Mouse (Mus musculus) urinary bladder, postnatal 25 days (tissue): ENCODE measurements around the gene Cyba.

Experiments used
- DNase-seq: peaks from one replicate; pipeline ENCODE4 v3.0.0; 2022; ENCODE audit warnings: low spot score

Cyba gene

DNA sequence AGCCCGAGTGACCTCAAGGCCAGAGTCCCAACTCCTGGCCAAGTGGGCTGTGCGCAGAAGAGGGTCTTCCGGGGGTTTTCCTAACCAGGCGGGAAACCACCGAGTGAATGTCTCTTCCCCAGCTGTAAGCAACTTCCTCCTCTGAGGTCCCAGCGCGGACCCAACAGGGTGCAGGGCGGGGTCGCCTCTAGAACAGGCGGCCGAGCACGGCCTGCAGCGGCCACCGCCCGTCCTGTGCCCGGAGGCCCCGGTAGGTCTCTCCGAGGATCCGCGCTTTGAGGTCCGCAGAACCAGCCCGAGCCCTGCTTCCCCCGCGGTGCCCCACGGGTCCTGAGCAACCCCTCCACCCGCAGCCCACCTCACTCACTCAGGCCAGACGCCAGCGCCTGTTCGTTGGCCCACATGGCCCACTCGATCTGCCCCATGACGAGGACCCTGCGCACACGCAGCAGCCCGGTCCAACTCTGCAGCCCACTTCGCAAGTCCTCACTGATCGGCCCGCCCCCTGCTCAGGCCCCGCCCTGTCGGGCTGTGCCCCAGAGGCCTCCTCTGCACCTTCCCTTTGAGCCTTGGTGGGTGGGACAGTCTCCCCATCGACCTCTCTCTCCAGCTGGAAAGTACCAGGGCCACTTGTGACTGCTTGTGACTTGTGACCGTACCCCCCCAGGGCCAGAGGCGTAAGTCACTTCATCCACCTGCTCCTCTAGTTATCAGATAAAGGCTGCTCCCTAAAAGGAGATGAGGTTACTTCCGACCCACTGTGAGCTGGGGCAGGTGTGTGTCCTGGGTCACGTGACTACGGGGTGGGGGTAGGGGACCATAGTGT, at the start of gene Cyba:
Gene Cyba, minus strand, starts transcription at position 488 of the 826 bp plus-strand sequence.
- peak; percentile 64 for DNase-seq

DNA sequence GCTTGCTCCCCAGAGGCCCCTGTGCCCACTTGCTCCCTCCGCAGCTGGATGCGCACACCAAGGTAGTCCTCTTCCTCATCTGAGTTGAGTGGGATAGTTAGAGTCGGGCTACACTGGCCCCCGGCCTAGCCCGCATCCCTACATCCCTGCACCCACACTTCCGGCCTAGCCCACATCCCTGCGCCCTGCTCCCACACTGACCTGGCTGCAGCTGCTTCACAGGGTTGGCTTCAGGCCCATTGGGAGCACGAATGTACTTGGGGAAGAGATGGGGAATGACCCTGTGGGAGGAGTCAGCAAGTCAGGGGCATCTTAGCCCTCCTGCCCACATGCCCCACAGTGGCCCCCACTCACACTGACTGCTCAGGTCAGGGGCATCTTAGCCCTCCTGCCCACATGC, 49.7 kb upstream of the Cyba start:
- no peak for DNase-seq

DNA sequence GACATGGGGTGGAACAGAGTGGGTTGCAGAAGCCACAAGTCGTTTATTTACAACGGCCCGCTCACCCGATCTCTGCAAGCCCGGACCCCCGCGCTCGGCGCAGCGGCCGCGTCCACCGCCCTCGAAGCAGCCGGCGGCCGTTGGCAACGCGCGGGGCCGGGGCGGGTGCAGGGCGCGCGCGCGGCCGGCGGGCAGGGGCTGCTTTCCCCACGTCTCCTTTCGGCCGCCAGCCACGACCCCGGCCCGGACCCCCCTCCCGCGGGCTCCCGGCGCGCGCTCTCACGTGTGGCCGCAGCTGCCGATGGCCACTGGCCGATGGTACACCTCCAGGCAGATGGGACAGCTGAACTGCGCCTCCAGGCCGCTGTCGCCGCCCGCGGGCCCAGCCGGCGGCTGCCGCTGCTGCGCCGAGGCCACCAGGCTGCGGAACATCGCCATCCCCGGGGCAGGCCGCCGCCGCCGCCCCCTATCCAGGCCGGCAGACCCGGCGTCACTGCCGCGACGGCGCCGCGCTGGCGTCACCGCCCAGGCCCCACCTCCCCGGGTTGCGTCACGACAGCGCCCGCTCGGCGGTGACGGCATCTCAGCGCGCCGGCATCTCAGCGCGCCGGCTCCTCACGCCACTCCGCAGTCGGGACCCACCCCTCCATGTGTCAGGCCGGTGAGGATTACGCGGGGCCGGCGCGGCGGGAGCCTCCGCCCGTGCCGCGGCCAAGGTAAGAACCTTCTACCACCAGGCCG, 43.0 kb upstream of the Cyba start, which contains the start of the genes Rnf166 and Ctu2:
Gene Rnf166, minus strand, starts transcription at position 485 of the 741 bp plus-strand sequence.
Gene Ctu2, plus strand, starts transcription at position 564 of the 741 bp plus-strand sequence.
- peak; percentile 95 for DNase-seq

DNA sequence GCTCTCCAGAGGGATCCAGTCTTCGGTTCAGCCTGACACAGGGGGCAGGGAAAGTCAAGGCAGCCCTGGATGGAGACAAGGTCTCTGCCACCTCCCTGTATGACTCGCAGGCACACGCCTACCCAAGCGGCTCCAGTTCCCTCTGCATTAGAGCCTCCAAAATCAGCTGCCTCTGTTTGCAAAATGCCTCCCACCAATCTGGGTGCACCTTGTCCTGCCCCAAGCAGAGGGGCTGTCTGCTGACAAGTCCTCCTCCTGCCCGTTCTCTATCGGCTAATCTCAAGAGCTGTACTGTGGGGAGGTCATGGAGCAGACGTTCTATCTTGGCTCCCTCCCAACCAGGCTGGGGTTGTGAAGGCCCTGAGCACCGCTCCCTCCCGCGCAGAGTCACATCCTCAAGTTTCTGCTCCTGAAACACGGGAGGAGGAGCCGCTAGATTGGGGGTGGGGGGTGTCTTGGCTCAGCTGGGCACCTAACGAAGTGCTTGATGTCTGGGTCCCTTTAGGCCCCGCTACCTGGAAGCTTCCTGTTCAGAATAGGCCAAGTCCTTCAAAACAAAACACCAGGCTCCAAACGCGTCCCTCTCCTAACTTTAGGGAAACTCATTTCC, 42.3 kb upstream of the Cyba start:
- DNase-seq: peak; percentile 29

DNA sequence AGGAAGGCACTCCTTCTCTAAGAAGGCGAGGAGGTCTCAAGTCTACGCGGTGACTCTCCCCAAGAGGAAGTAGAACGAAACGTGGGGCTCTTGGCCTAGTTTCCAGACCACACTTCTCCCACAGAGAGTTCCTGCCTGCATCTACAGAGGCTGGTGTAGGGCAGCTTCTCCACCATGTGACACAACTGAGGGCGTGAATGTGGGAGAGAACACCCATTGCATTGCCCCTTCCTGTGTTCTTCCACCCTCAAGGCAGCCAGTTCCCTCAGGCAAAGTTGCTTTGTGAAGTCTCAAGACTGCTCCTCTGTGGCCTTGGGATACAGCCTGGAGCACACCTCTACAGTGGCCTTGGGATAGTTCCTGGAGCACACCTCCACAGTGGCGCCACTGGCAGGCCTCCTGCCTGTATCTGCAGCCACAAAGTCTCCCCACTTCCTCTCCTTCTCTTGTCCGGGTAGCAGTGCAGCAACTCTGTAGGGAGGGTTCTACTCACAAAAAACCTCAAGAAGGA, 41.2 kb upstream of the Cyba start:
- no peak for DNase-seq

DNA sequence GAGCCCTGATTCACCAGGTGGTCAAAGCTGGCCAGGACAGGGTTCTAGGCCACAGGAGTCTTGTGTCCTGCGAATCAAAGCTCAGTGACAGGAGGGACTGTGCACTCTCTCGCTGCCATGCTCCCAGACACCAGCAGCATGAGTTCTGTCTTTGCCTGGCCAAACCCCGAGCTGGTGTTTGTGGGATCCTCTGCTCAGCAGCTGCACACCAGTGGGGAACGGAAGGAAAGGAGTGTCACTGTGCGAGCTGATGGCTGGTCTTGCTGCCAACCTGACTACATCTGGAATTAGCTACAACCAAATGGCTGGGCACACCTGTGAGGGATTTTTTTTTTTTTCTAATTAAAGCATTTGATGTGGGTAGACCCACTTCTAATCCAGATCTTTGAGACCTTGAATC, 38.0 kb upstream of the Cyba start:
- no peak for DNase-seq

DNA sequence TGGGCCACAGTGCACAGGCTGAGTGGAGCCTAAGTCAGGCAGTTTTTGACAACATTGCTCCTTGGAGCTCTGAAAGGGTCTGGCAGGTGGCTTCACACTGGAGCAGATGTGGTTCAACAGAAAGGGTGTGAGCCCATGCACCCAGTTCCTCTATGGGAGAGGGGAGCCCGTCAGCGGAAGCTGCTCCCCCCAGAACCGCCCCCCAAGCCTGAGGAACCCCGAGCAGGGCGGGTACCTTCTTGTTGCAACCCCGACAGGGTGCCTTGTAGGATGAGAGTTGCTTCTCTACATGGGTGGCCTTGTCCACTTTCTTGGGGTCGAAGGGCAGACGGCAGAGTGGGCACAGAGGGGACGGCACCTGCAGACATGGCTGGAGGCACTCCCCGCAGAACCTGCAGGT, 37.2 kb upstream of the Cyba start:
- DNase-seq: no peak

DNA sequence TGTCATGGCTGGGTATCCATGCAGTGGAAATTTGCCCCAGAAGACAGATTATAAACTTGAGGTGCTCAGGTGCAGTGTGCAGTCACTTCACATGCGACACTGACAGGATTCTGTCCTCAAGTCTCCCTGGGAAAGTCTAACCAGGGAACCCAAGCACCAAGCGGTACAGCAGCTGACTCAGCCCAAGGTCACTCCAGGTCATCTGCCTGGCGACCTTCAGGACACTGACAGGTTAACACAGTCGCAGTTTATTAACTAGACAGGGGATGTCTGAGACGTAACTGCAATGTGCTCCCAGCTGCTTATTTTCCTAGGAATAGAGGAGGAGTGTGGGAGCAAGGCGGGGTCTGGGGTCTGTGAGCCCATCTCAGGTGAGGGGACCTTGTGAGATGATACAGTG, 36.7 kb upstream of the Cyba start:
- no peak for DNase-seq

DNA sequence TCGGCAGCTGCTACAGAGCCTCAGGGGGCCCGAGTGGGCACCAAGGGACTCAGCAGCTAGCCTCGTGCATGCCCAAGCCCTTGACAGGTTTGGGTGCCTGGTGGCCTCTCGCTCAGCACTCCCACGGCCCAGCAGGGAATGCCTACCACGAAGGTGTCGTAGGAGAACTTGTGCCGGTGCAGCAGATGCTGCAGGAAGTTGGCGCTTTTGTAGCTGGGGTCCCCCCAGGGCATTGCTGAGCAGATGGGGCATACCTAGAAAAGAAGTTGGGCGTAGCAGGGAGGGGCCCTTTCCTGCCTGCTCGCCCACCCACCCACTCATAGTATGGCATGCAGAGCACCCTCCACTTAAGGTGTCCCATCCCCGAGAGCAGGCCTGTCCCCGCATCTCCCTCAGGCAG, 35.1 kb upstream of the Cyba start:
- no peak for DNase-seq

DNA sequence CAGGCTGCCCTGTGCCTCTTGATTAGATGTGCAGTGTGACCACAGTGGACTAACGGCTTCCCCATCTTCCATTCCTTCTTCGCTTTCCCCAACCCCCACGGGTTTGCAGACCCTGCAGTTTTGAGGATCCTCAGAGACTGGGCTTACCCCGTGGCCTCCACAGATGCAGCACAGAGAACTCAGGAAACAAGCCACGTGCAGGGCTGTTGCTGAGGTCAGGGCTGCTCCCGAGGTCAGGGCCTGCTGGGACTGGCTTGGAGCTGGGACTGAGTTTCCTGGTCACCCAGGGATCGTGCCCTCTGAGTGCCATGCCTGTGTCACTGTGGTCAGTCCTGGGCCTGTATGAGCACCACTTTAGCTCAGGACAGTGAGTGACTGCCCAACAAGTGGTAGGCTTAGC, 32.3 kb upstream of the Cyba start:
- DNase-seq: no peak

DNA sequence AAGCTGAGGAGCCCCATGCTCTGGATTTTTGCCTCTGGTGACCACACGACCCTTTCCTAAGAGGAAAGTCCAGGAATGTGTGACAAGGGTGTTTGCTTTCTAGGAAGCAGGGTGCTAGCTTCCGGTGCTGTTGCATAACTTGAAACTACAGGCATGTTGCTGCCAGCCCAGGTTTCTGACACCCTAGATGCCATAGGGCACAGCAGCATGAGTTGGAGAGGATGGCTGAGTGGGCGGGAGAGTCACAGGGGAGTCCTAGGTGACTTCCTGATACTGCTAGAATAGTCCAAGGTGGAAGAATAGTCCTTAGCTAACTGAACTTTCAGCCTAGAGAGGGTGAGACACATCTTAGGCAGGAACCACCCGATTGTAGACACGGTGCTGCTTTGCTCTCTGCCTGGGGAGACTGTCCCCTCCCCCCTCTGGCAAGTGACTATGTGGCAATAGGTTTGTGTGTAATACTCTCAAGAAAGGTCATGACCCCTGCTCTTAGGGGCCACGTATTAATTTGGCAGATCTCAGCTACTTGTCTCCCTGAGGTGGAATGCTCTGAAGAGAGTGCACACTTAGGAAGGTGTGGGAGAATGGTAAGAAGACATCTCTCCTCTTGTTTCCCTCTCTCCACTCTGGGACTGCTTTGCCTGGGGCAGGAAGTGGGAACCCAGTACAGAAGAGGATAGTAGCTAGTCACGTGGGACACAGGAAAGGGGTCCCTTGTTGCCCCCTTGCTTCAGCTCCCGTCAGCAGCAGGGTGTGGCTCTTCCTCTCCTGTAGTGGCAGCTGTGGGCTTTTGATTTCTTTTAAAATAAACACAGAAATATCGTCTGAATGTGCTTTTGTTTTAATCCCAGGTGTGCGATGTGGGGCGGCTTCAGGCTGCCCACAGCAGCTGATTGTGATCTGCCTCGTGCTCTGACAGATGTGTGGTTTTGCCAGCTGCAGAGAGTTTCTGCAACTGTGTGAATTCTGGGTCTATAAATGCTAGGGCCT, 31.2 kb upstream of the Cyba start:
- peak; percentile 22 for DNase-seq

DNA sequence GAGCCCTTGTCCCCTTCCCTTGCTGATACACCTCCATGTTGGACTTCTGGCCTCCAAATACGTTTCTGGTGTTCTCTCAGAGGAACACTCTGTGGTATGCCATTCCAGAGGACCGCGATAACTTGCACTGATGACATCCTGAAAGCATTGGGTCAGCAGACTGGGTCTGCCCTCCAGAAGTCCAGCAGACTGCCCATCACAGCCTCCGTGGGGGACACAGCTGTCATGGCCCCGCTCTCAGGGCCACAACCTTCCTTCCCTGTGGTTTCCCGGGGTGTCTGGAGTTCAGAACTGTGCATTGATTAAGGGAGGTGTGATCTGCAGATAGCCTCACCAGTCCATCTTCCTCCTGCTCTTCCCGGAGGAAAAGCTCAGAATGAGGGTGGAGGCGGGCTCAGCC, 29.8 kb upstream of the Cyba start:
- no peak for DNase-seq

DNA sequence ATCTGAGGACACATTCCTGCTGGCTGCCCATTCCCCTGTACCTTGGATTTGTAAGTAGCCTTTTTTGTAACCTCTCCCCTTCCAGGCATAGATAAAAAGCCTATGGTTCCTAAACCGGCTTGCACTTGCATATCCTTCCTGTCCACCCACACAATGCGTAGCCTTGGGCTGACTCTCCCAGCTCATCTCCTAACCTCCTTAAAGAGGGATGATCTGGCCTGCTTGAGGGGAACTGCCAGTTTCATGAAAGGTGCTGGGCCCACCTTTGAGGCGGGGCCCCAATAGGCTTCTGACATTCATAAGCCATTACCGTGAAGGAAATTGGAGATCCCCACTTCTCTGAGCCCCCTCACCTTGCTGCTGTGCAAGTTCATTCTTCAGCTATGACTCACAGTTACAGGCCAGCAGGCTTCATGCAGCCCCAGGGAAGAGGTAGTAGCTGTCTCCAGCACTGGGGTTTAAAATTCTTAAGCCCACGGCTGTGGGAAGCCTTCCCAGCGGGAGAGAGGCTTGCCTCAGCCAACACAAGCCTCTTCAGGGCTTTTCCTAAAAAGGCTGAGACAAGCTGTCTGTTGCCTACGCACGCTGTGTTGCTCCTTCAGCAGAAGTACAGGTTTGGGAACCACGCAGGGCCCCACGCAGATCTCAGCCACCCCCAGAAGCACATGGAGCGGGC, 28.9 kb upstream of the Cyba start:
- no peak for DNase-seq

DNA sequence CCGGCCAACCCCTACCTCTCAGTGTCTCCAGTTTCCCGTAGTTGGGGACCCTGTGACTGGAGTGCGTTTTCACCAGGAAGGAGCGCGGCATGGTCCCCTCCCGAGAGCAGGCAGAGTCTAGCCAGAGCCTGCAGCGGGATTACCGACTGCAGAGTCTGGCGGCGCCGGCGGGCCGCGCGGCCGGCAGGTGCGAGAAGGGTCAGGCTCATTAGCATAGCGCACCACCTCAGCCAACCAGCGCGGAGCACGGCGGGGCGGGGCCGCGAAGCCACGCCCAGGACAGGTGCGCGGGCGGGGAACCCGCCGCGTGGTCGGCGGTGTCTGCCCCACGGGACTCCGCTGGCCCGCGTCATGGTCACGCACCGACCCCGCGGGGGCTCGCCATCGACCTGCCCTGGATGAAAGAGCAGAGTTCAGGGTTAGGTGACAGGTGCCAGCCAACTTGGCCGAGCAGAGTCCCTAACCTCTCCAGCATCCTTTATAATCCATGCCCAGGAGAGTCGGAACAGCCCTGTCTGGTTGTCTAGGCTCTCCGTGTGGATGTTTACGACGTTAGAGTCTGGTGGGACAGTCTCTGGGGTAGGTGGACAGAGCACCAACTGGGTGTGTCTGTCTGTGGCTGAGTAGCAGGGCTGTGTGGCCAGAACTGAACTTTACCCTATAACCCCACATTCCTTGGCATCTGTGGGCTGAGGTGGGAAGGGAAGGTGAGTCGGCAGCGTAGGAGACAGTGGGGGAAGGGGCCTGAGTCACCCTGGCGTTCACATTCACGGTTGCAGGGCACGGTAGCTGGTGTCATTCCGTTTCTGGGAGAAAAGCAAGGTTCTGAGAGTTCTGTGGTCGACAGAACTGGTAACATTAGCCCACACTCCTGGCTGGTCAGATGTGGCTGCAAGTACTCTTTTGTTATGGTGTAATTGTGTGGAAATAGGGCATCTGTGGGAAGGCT, 28.1 kb upstream of the Cyba start, which contains the start of gene Snai3:
Gene Snai3, minus strand, starts transcription at position 210 of the 949 bp plus-strand sequence.
- peak; percentile 68 for DNase-seq

DNA sequence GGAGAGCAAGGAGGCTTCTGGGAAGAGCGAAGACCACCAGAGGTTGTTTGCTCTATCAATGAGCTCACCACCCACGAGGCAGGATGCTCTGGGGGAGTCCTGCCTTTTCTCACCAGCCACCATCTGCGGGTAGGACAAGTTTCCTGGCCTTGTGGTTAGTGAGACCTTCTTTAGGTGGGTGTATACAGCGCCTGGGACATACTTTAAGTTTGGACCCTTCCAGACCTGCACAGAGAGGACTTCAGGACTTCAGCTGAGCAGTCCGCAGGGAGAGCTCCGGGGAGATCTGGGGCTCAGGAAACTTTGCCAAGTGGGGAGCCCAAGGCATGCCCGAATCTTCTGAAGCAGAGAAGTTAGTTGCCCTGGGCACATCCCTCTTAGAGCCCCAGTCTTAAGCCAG, 27.3 kb upstream of the Cyba start:
- DNase-seq: no peak

DNA sequence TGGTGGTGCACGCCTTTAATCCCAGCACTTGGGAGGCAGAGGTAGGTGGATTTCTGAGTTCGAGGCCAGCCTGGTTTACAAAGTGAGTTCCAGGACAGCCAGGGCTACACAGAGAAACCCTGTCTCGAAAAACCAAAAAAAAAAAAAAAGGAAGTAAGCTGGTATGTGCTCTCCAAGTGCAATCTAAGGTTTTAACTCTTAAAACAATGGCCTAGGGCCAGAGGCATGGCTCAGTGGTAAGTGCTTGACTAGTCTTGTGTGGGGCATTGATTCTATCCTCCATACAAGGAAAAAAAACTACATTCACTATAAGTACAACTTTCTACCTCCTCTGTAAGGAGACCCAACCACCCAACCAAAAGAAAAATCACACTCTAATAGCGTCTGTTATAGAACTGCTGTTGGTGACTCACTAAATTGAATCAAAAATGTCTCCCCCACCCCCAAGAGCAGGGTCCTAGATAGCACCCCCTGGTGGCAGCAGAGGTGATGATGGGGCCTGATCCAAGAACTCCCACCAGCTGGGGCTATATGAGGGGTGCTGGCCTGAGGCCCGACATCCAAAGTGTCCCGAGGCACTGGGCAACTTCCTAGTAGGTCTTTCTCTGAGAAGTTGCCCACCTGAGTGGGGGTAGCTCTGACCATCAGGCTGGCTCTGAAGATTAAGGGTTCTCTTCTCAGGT, 26.6 kb upstream of the Cyba start:
- no peak for DNase-seq

DNA sequence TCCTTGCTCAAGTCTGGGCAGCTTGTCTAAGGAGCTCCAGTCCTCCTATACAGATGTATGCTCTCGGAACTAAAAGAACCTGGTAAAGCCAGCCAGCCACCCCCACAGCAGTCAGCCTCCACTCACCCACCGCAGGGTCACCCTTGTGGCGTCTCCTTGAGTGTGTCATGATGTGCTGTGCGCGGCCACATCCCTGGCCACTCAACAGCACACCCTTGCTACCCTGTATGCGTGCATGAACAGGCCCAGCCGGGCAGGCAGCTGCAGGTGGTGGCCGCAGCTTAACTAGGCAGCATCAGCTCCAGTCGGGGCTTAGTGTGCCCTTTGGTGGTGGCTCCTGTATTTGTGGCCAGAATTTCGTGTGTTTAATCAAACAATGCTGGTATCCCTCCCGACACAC, 24.4 kb upstream of the Cyba start:
- peak; percentile 21 for DNase-seq

DNA sequence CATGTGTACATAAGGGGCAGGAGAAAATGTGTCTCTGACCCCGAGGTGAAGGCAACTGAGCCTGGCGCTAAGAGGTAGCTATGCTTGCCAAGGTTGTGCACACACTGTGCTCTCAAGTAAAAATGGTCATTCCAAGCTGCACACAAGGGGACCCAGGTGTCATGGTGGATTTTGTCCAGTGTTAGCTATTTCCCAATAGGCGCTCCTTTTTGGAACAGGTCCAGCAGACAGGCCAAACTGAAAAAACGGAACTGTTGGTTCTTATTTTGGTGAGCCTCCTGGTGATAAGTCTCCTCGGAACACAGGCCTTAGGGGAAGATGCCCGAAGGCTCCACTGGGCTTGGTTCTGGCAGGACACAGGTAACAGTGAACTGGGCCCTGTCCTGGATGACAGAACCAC, 21.7 kb upstream of the Cyba start:
- no peak for DNase-seq

DNA sequence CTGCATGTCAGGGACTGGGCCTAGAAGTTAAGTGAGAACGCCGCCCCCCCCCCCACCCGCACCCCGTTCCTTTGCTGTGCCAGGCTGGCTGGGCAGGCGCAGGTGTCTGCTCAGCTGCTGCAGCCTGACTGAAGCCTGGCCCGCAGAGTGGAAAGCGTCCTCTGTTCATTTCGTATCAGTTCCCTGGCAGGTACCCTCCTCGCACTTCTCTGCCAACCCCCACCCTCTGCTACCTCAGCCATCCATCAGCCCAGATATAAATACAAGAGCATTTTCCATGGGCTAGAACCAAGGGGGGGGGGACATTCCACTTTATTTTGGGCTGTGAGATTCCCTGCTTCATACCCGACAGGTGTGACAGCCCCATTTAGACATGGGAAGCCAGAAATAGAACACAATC, 19.4 kb upstream of the Cyba start:
- no peak for DNase-seq
